Mouse (Mus musculus): ENCODE data around the gene Disp2. TPM values are rescaled to one million over a fixed set of nuclear protein-coding genes. Genes with fewer than 3 reads are reported as not detected.
A peak's percentile ranks its signal among the peaks of the same experiment; 100 is the strongest.

The Disp2 gene
- polyA plus RNA-seq, 1 experiment from 2014 or later = 1.2 TPM

DNA sequence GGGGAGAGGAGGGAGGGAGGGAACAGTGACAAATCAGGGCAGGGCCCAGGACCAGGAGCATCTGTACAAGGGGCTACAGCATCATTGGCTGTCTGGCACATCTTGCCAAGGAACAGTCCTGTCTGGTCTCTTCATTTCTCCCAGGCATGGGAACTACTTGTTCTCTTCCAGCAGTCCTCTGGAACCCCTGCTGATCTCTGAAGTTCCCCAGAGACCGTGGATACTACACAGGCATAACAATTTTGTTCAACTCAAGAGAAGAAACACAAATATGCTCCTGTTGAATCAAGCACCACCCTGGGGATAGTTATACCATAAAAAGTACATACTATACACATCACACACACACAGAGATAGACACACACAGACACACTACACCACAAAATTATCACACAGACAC is 1.6 kb downstream of the Disp2 start:
- peaks cover 16% of the 10 kb centered on the region for H3K4me1 ChIP-seq

DNA sequence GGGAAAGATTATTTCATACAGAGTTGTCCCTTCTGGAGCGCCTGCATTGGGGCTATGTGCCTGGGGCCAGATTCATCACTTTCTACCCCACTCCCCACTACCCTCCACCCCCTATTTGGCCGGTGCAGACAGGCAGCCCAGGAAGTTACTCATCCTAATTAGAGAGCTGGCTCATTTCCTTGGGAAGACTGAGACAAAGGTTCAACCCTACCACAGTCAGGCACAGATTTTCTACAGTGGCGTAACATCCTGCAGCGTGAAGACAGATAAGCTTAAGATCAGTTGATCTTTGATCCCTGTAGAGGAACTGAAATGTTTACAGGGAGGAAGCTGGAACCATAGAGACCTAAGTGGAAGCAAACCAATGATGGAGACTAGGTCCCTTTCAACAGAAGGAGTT is 2.8 kb downstream of the Disp2 start:
- Histone ChIP-seq H3K4me3 (no peak overlapping the region), H3K4me1 (peaks cover 16% of the 10 kb centered on the region), H3K36me3 (replicated peaks) (no peaks in the 10 kb centered on the region), H3K9me3 (no peaks in the 10 kb centered on the region), H3K27ac (no peak overlapping the region), H3K27me3 (ENCODE audit: poor library complexity, severe bottlenecking) (peaks cover 27% of the 10 kb centered on the region)
- no peak for DNase-seq (ENCODE audit: extremely low spot score, low spot score)
- 74% methylated on average over 4 of the region's 4 CpGs for WGBS

More for the DNA sequence above, 1.6 kb downstream of the Disp2 start:
- Histone ChIP-seq H3K36me3 (replicated peaks) (no peaks in the 10 kb centered on the region), H3K9me3 (no peaks in the 10 kb centered on the region), H3K4me3 (no peak overlapping the region), H3K27ac (no peak overlapping the region), H3K27me3 (ENCODE audit: poor library complexity, severe bottlenecking) (peaks cover 23% of the 10 kb centered on the region)
- DNase-seq (ENCODE audit: extremely low spot score, low spot score) = no peak
- 68% methylated on average over 1 of the region's 1 CpGs for WGBS

- 77% methylated on average over 5 of the region's 5 CpGs for WGBS
- peaks cover 16% of the 10 kb centered on the region for H3K4me1 ChIP-seq
- peaks cover 25% of the 10 kb centered on the region for H3K27me3 ChIP-seq (ENCODE audit: poor library complexity, severe bottlenecking)
- no peak overlapping the region for H3K27ac ChIP-seq
- no peak overlapping the region for H3K4me3 ChIP-seq
- no peak for DNase-seq (ENCODE audit: extremely low spot score, low spot score)
- H3K36me3 ChIP-seq (replicated peaks) = no peaks in the 10 kb centered on the region
- H3K9me3 ChIP-seq = no peaks in the 10 kb centered on the region
Observed at GRCm38 (mm10) chr2:118783093-118783492, 3.6 kb downstream of the Disp2 start.

- WGBS = 93% methylated on average over 7 of the region's 7 CpGs
- Histone ChIP-seq H3K27ac (no peak overlapping the region), H3K27me3 (ENCODE audit: poor library complexity, severe bottlenecking) (peaks cover 20% of the 10 kb centered on the region), H3K4me3 (no peak overlapping the region), H3K9me3 (no peaks in the 10 kb centered on the region), H3K4me1 (peaks cover 16% of the 10 kb centered on the region), H3K36me3 (replicated peaks) (no peaks in the 10 kb centered on the region)
- DNase-seq (ENCODE audit: extremely low spot score, low spot score) = no peak
Observed at GRCm38 (mm10) chr2:118783663-118784062, 4.1 kb downstream of the Disp2 start.

- WGBS = 84% methylated on average over 5 of the region's 5 CpGs
- H3K9me3 ChIP-seq = no peaks in the 10 kb centered on the region
- H3K36me3 ChIP-seq (replicated peaks) = no peaks in the 10 kb centered on the region
- no peak for DNase-seq (ENCODE audit: extremely low spot score, low spot score)
- H3K27ac ChIP-seq = no peak overlapping the region
- H3K4me1 ChIP-seq = peaks cover 10% of the 10 kb centered on the region
- peaks cover 30% of the 10 kb centered on the region for H3K27me3 ChIP-seq (ENCODE audit: poor library complexity, severe bottlenecking)
- no peak overlapping the region for H3K4me3 ChIP-seq
Observed at GRCm38 (mm10) chr2:118786525-118786924, 7.0 kb downstream of the Disp2 start.

DNA sequence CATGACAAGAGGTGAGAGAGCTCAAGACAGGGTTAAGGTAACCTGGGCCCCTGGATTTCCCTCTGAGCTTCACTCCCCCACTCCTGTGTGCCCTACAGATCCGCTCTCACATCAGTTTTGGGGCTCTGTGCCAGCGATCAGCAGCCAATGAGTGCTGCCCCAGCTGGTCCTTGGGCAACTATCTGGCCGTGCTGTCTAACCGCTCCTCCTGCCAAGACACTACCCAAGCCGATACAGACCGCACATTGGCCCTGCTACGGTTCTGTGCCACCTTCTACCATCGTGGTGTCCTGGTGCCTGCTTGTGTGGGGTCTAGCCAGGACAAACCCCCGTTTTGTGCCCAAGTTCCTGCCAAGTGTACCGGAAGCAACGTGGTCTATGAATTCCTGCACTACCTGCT is 10.0 kb downstream of the Disp2 start:
- H3K36me3 ChIP-seq (replicated peaks) = no peaks in the 10 kb centered on the region
- 90% methylated on average over 11 of the region's 11 CpGs for WGBS
- peaks cover 10% of the 10 kb centered on the region for H3K4me1 ChIP-seq
- DNase-seq (ENCODE audit: extremely low spot score, low spot score) = no peak
- H3K27ac ChIP-seq = no peak overlapping the region
- no peaks in the 10 kb centered on the region for H3K9me3 ChIP-seq
- peaks cover 38% of the 10 kb centered on the region for H3K27me3 ChIP-seq (ENCODE audit: poor library complexity, severe bottlenecking)
- H3K4me3 ChIP-seq = no peak overlapping the region

DNA sequence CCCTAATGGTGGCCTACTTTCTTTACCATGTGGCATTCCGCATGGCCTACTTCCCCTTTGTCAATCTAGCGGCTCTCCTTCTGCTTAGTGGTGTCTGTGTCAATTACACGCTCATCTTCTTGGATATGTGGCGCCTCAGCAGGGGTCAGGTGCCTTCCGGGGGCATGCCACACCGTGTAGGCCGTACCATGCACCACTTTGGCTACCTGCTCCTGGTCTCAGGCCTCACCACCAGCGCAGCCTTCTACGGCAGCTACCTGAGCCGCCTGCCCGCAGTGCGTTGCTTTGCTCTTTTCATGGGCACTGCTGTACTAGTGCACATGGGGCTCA is 10.7 kb downstream of the Disp2 start:
- Histone ChIP-seq H3K27ac (peak overlapping the region; percentile 60; the same call in 1 of the 2 replicates), H3K4me3 (peak overlapping the region; percentile 34), H3K9me3 (no peaks in the 10 kb centered on the region), H3K27me3 (ENCODE audit: poor library complexity, severe bottlenecking) (peaks cover 38% of the 10 kb centered on the region), H3K4me1 (peaks cover 10% of the 10 kb centered on the region), H3K36me3 (replicated peaks) (no peaks in the 10 kb centered on the region)
- no peak for DNase-seq (ENCODE audit: extremely low spot score, low spot score)
- 59% methylated on average over 12 of the region's 12 CpGs for WGBS

DNA sequence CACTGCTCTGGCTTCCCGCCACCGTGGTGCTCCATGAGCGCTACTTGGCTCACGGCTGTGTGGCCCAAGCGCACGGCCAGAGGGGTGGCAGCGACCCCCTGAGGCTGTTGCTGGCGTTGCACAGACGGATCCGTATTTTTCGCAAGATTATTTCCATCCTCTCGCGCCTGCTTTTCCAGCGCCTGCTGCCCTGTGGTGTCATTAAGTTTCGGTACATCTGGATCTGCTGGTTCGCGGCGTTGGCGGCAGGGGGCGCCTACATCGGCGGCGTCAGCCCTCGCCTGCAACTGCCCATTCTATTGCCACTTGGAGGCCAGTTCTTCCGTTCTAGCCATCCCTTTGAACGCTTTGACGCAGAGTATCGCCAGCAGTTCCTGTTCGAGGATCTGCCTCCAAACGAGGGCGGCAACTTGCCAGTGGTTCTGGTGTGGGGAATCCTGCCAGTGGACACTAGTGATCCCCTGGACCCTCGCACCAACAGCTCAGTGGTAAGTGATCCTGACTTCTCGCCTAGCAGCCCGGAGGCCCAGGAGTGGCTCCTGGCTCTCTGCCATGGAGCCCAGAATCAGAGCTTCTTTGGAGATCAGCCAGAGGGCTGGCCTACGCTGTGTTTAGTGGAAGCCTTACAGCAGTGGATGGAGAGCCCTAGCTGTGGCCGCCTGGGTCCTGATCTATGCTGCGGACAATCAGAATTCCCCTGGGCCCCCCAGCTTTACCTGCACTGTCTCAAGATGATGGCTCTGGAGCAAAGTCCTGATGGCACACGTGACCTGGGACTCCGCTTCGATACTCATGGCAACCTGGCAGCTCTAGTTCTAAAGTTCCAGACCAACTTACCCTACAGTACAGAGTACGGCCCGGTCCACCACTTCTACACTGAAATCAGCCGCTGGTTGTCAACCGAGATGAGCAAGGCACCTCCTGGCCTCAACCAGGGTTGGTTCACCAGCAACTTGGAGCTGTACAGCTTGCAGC is 11.3 kb downstream of the Disp2 start:
- H3K4me3 ChIP-seq = peak overlapping the region; percentile 34
- H3K4me1 ChIP-seq = peaks cover 10% of the 10 kb centered on the region
- H3K9me3 ChIP-seq = no peaks in the 10 kb centered on the region
- DNase-seq (ENCODE audit: extremely low spot score, low spot score) = peak; percentile 69
- peaks cover 38% of the 10 kb centered on the region for H3K27me3 ChIP-seq (ENCODE audit: poor library complexity, severe bottlenecking)
- peak overlapping the region; percentile 60; the same call in 1 of the 2 replicates for H3K27ac ChIP-seq
- no peaks in the 10 kb centered on the region for H3K36me3 ChIP-seq (replicated peaks)
- 29% methylated on average over 44 of the region's 44 CpGs for WGBS

GRCm38 (mm10) chr2:118791591-118792258 is 12.2 kb downstream of the Disp2 start:
- Histone ChIP-seq H3K27ac (no peak overlapping the region), H3K36me3 (replicated peaks) (no peaks in the 10 kb centered on the region), H3K4me1 (peaks cover 10% of the 10 kb centered on the region), H3K9me3 (no peaks in the 10 kb centered on the region), H3K27me3 (ENCODE audit: poor library complexity, severe bottlenecking) (peaks cover 36% of the 10 kb centered on the region), H3K4me3 (no peak overlapping the region)
- DNase-seq (ENCODE audit: extremely low spot score, low spot score) = no peak
- 96% methylated on average over 26 of the region's 26 CpGs for WGBS

DNA sequence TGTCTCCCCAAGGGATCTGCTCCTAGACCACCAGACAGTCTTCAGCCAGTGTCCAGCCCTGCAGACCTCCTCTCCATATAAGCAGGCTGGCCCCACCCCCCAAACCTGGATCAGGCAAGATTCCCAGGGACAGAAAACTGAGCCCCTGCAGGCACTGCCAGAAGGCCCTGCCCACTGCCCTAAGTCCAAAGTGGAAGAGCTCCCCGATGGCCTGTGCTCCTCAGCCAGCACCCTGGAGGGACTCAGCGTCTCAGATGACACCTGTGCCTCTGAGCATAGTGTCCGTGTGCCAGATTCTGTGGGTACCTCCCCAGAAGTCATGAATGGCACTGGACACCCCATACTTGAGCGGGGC is 12.7 kb downstream of the Disp2 start:
- DNase-seq (ENCODE audit: extremely low spot score, low spot score) = no peak
- no peaks in the 10 kb centered on the region for H3K36me3 ChIP-seq (replicated peaks)
- no peak overlapping the region for H3K27ac ChIP-seq
- H3K4me1 ChIP-seq = peaks cover 10% of the 10 kb centered on the region
- no peaks in the 10 kb centered on the region for H3K9me3 ChIP-seq
- H3K4me3 ChIP-seq = no peak overlapping the region
- peaks cover 34% of the 10 kb centered on the region for H3K27me3 ChIP-seq (ENCODE audit: poor library complexity, severe bottlenecking)
- 81% methylated on average over 4 of the region's 4 CpGs for WGBS

DNA sequence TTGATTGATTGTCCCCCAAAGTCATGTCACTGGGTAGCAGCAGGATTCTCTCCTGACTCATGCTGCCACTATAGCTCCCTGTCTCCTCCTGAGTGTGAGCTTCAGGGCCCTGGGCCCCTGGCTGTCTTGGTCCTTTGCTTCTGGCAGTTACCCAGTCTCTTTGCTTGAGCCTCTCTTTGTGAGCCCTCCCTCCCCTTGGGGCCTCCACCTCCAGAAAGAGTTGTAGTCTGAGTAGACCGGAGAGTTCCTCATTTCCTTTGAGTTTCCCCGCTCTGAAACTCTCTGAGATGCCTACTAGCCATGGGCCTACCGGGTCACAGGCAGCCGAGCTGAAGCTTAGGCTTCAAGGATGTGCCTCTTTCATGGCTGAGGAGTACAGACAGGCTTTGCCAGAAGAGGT is 14.1 kb downstream of the Disp2 start:
- no peak overlapping the region for H3K4me3 ChIP-seq
- H3K4me1 ChIP-seq = peaks cover 10% of the 10 kb centered on the region
- WGBS = 91% methylated on average over 4 of the region's 4 CpGs
- peaks cover 34% of the 10 kb centered on the region for H3K27me3 ChIP-seq (ENCODE audit: poor library complexity, severe bottlenecking)
- H3K36me3 ChIP-seq (replicated peaks) = no peaks in the 10 kb centered on the region
- no peak overlapping the region for H3K27ac ChIP-seq
- no peak for DNase-seq (ENCODE audit: extremely low spot score, low spot score)
- H3K9me3 ChIP-seq = no peaks in the 10 kb centered on the region; the same call in 1 of the 2 replicates

DNA sequence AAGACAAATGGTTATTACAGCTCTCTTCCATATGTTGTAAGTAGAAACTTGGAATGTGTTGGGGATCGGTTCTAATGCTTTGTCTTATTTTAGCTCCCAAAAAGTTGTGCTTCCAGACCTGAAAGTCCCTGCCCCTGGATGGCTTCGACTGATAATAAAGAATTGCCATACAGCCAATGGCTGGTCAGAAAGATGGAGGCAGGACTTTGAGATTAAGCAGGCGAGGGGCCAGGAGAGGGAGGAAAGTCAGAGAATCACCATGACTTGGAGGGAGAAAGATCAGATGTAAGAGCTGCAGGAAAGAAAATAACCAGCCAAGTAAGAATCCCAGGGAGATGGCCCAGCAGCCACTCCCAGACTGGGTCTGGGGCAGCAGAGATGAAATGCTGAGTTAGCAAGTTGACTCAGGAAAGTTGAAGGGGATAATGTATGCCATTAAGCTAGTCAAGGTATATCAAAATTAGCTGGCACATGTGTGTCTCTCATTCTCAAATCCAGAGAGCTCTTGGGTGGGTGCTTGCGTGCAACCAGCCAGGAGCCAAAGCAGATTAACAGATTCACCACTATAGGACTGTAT is 23.1 kb downstream of the Disp2 start:
- Histone ChIP-seq H3K36me3 (replicated peaks) (no peaks in the 10 kb centered on the region), H3K4me3 (no peak overlapping the region)
- 77% methylated on average over 4 of the region's 4 CpGs for WGBS

GRCm38 (mm10) chr2:118804474-118804873 is 25.0 kb downstream of the Disp2 start:
- no peak overlapping the region for H3K27ac ChIP-seq
- no peak for DNase-seq (ENCODE audit: extremely low spot score, low spot score)
- no peaks in the 10 kb centered on the region for H3K9me3 ChIP-seq
- H3K4me3 ChIP-seq = no peak overlapping the region
- peaks cover 3% of the 10 kb centered on the region; the same call in 1 of the 2 replicates for H3K27me3 ChIP-seq (ENCODE audit: poor library complexity, severe bottlenecking)
- H3K36me3 ChIP-seq (replicated peaks) = no peaks in the 10 kb centered on the region
- H3K4me1 ChIP-seq = no peaks in the 10 kb centered on the region
- WGBS = 79% methylated on average over 2 of the region's 2 CpGs

More for the DNA sequence above, 23.1 kb downstream of the Disp2 start:
- no peaks in the 10 kb centered on the region; the same call in 1 of the 2 replicates for H3K9me3 ChIP-seq
- H3K4me1 ChIP-seq = no peaks in the 10 kb centered on the region
- DNase-seq (ENCODE audit: extremely low spot score, low spot score) = no peak
- H3K27ac ChIP-seq = no peak overlapping the region
- H3K27me3 ChIP-seq (ENCODE audit: poor library complexity, severe bottlenecking) = peaks cover 3% of the 10 kb centered on the region; the same call in 1 of the 2 replicates

Measured in forebrain, embryonic 10.5 days (tissue).